Mouse (Mus musculus) regulatory T cell (primary cell): Measurements from ENCODE around the gene Atxn7l3.

ENCODE experiments used
- in situ Hi-C: fragments of 300-600 bp; cut with MboI, MseI; formaldehyde crosslinking; loops from one replicate; pipeline ENCODE4 v1.15.1; 2025; ENCODE audit warnings: high pct_unique_total_duplicates

Atxn7l3 gene

GRCm38 (mm10) chr11:102267480-102267879 lies 29.0 kb downstream of the Atxn7l3 start:
- in situ Hi-C loops = no loop called here

- in situ Hi-C loops = no loop called here
Observed at GRCm38 (mm10) chr11:102266631-102267355, 29.6 kb downstream of the Atxn7l3 start.

- in situ Hi-C loops = no loop called here
Observed at GRCm38 (mm10) chr11:102265816-102266215, 30.6 kb downstream of the Atxn7l3 start.

GRCm38 (mm10) chr11:102263211-102263610 lies 33.2 kb downstream of the Atxn7l3 start:
- in situ Hi-C loops = no loop called here

- in situ Hi-C loops = no loop called here
Observed at GRCm38 (mm10) chr11:102258521-102258920, 37.9 kb downstream of the Atxn7l3 start.

- in situ Hi-C loops = no loop called here
Observed at GRCm38 (mm10) chr11:102258095-102258494, 38.3 kb downstream of the Atxn7l3 start.

- in situ Hi-C loops = no loop called here
Observed at GRCm38 (mm10) chr11:102257514-102257913, 38.9 kb downstream of the Atxn7l3 start.

- in situ Hi-C loops = no loop called here
Observed at GRCm38 (mm10) chr11:102249351-102250090, 46.9 kb downstream of the Atxn7l3 start.

- in situ Hi-C loops = no loop called here
Observed at GRCm38 (mm10) chr11:102248630-102249230, 47.7 kb downstream of the Atxn7l3 start, which contains the start of gene BC030867. TSS of gene BC030867 (plus strand) at chr11:102248882.

- in situ Hi-C loops = no loop called here
Observed at GRCm38 (mm10) chr11:102246871-102247270, 49.6 kb downstream of the Atxn7l3 start.

GRCm38 (mm10) chr11:102246273-102246635 lies 50.2 kb downstream of the Atxn7l3 start:
- in situ Hi-C loops = no loop called here

- in situ Hi-C loops = no loop called here
Observed at GRCm38 (mm10) chr11:102245581-102246272, 50.7 kb downstream of the Atxn7l3 start.

GRCm38 (mm10) chr11:102244926-102245449 lies 51.4 kb downstream of the Atxn7l3 start:
- in situ Hi-C loops = no loop called here

GRCm38 (mm10) chr11:102241874-102242273 lies 54.6 kb downstream of the Atxn7l3 start:
- in situ Hi-C loops = no loop called here

GRCm38 (mm10) chr11:102241246-102241645 lies 55.2 kb downstream of the Atxn7l3 start:
- in situ Hi-C loops = no loop called here

GRCm38 (mm10) chr11:102240636-102241035 lies 55.8 kb downstream of the Atxn7l3 start:
- in situ Hi-C loops = no loop called here
